Mouse (Mus musculus): Measurements from ENCODE around the gene Akap5.

GRCm38 (mm10) chr12:76305107-76305506, 19.6 kb upstream of the Akap5 start:
- TF ChIP-seq POLR2A (IDR thresholded peaks at IDR 0.05; ENCODE audit: extremely low read depth, insufficient read depth, low read length) (no peak), CTCF (IDR thresholded peaks at IDR 0.05; ENCODE audit: extremely low read depth, insufficient read depth, low read length) (no peak)
